Mouse (Mus musculus) intestine, postnatal 0 days (tissue): ENCODE measurements around the gene Plekhn1. TPM values are rescaled to one million over a fixed set of nuclear protein-coding genes. Genes with fewer than 3 reads are reported as not detected.

Source experiments
- ATAC-seq: fragments of 200-750 bp; cut with Nextera tagmentation; 2 replicates; pipeline ENCODE4 v1.8.0; 2017; ENCODE audit warnings: mild to moderate bottlenecking, moderate TSS enrichment, moderate library complexity
- H3K27ac ChIP-seq: fragments of 300-500 bp; sonication (generic); 2 replicates; pipeline ENCODE4 v1.5.1; 2014; ENCODE audit warnings: mild to moderate bottlenecking, low read depth, low read length, moderate library complexity
- H3K27me3 ChIP-seq: fragments of 300-500 bp; sonication (generic); replicated peaks from 2 replicates; pipeline ENCODE4 v1.6.1; 2014; ENCODE audit warnings: low read length, mixed read lengths; ENCODE audit not compliant: control insufficient read depth, insufficient read depth
- H3K36me3 ChIP-seq: fragments of 300-500 bp; sonication (generic); 2 replicates; pipeline ENCODE4 v1.6.1; 2014; ENCODE audit warnings: mild to moderate bottlenecking, moderate library complexity; ENCODE audit not compliant: control insufficient read depth, insufficient read depth
- H3K4me1 ChIP-seq: fragments of 300-500 bp; sonication (generic); replicated peaks from 2 replicates; pipeline ENCODE4 v1.6.1; 2014; ENCODE audit warnings: antibody characterized with exemption, low read length, mixed read lengths; ENCODE audit not compliant: control insufficient read depth, insufficient read depth
- H3K4me2 ChIP-seq: fragments of 300-500 bp; sonication (generic); replicated peaks from 2 replicates; pipeline ENCODE4 v1.6.1; 2014; ENCODE audit warnings: low read depth, mild to moderate bottlenecking, moderate library complexity
- H3K4me3 ChIP-seq: fragments of 300-500 bp; sonication (generic); 2 replicates; pipeline ENCODE4 v1.5.1; 2014; ENCODE audit warnings: low read depth, low read length
- H3K9ac ChIP-seq: fragments of 300-500 bp; sonication (generic); 2 replicates; pipeline ENCODE4 v1.6.1; 2014; ENCODE audit warnings: mild to moderate bottlenecking, low read depth, low read length
- H3K9me3 ChIP-seq: fragments of 300-500 bp; sonication (generic); 2 replicates; pipeline ENCODE4 v1.6.1; 2016; ENCODE audit warnings: mixed run types; ENCODE audit not compliant: control insufficient read depth
- CTCF ChIP-seq: sonication (generic); IDR thresholded peaks from 2 replicates; pipeline ENCODE4 v1.5.1; 2016; ENCODE audit warnings: low read depth, mild to moderate bottlenecking, control low read depth, antibody characterized with exemption, moderate library complexity
- WGBS: fragments of 180-500 bp; shearing (Covaris S2); extraction: QIAGEN DNeasy Blood & Tissue Kit; methylation state at CpG from one replicate; pipeline ENCODE4 v1.1.7; 2014; 5-methylcytosine and 5-hydroxymethylcytosine counted together
- polyA plus RNA-seq: library from polyadenylated mRNA; unstranded; fragments of >200 nt; fragmentation: Nextera tagmentation; extraction: Ambion mirVana; gene quantifications from 2 replicates; pipeline ENCODE4 v1.2.1, GENCODE M21; 2015

Plekhn1 gene
- polyA plus RNA-seq, 1 experiment from 2014 or later = 8.3 TPM

DNA sequence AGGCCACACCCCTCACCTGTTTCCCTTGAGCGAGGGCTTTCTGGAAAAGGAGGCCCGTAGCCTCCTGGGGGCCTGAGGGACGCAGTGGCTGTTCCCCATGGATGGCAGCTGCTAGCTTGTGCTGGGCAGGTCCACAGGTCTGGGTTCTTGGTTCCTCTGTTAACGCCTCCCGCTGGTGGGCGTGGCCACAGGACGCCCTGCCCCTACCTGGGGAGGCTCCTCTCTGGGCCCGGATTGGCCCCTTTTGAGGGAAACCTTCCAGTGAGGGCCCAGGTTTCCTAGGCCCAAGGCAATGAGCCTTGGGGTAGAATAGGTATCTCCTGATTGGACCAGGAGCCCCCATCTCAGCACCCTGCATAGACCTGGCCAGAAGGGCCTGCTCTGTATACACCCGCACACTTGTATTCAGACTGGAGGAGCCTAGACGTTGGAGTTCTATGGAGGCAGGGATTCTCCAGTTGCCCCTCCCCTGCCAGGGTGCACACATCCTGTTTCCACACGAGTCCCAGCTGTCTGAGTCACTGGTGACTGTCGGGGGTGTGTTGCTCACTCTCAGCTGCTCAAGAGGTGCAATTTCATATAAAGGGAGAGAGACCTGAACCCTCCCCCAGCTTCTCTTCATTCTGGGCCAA is 6.1 kb downstream of the Plekhn1 start:
- peak; percentile 64 for ATAC-seq
- TF ChIP-seq CTCF = no peak
- Histone ChIP-seq H3K9ac (peak overlapping the region; percentile 8; the same call in 1 of the 2 replicates), H3K27ac (no peak overlapping the region), H3K4me3 (peak overlapping the region; percentile 38), H3K9me3 (no peaks in the 10 kb centered on the region), H3K4me1 (0 out of 2 replicates have a peak, but pooled peaks cover 5% of the 10 kb centered on the region), H3K27me3 (no peaks in the 10 kb centered on the region), H3K36me3 (peaks cover 23% of the 10 kb centered on the region), H3K4me2 (peak overlapping the region; percentile 71)
- WGBS = 22% methylated on average over 12 of the region's 12 CpGs

DNA sequence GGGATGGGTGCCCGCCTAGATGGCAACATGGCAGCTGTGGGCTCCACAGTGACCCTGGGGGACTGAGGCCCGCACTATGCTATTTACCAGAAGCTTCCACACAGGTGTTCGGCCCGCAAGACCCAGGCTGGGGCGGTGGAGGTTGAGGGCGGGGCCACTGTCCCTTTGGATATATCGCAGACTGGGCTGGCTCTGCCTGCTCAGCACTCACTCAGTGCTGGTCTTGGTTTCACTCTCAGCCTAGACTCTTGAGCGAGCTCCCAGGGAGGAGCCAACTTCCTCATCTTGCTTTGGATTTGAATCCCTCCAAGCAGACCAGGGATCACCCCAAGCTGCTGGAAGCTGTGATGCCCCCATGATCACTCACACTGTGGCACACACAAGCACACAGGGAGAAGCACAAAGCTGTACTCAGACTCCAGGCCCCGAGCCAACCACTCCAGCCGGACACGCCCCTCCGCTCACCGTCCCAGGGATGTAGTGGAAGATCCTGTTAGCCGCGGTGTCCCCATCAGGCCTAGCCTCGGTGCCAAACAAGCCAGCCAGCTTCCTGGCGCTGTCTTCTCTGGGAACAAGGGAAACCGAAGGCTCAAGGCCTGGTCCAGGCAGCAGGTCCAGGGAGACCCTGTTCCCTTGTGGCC is 6.8 kb downstream of the Plekhn1 start:
- Histone ChIP-seq H3K9ac (peak overlapping the region; percentile 8; the same call in 1 of the 2 replicates), H3K4me1 (0 out of 2 replicates have a peak, but pooled peaks cover 5% of the 10 kb centered on the region), H3K9me3 (no peaks in the 10 kb centered on the region), H3K27ac (peak overlapping the region; percentile 50; the same call in 1 of the 2 replicates), H3K4me3 (peak overlapping the region; percentile 38), H3K27me3 (no peaks in the 10 kb centered on the region), H3K4me2 (peak overlapping the region; percentile 71), H3K36me3 (peaks cover 19% of the 10 kb centered on the region)
- 29% methylated on average over 18 of the region's 18 CpGs for WGBS
- ATAC-seq = peak; percentile 56
- TF ChIP-seq CTCF = no peak

GRCm38 (mm10) chr4:156224276-156224675 is 10.4 kb downstream of the Plekhn1 start:
- Histone ChIP-seq H3K9ac (no peak overlapping the region), H3K27ac (no peak overlapping the region), H3K36me3 (peaks cover 13% of the 10 kb centered on the region; the same call in 1 of the 2 replicates), H3K27me3 (no peaks in the 10 kb centered on the region), H3K4me1 (0 out of 2 replicates have a peak, but pooled peaks cover 5% of the 10 kb centered on the region), H3K4me3 (no peak overlapping the region), H3K4me2 (no peak overlapping the region), H3K9me3 (no peaks in the 10 kb centered on the region)
- TF ChIP-seq CTCF = no peak
- 50% methylated on average over 2 of the region's 2 CpGs for WGBS
- ATAC-seq = no peak

DNA sequence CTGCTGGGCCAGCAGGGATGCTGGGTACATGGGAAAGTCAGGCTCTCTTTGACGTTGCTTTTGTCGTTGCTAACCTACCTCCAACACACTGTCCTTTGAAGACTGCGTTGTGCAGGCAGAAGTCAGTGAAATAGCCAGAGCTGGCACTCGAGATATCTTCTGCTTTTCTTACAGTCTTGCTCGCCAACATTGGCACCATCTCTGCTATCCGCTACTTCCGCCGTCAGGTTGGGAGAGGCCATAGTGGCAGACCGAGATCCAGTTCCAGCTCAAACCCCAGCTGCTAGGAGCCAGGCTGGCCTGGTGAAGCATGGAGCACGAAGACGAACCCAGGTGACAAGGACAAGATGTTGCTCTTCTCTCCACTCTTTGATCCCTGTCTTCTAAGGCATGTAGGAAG is 14.7 kb downstream of the Plekhn1 start:
- Histone ChIP-seq H3K36me3 (peaks cover 13% of the 10 kb centered on the region; the same call in 1 of the 2 replicates), H3K9me3 (no peaks in the 10 kb centered on the region), H3K27me3 (no peaks in the 10 kb centered on the region), H3K27ac (no peak overlapping the region), H3K4me2 (no peak overlapping the region), H3K9ac (no peak overlapping the region), H3K4me1 (no peaks in the 10 kb centered on the region), H3K4me3 (no peak overlapping the region)
- WGBS = 91% methylated on average over 11 of the region's 11 CpGs
- no peak for ATAC-seq
- TF ChIP-seq CTCF = no peak

DNA sequence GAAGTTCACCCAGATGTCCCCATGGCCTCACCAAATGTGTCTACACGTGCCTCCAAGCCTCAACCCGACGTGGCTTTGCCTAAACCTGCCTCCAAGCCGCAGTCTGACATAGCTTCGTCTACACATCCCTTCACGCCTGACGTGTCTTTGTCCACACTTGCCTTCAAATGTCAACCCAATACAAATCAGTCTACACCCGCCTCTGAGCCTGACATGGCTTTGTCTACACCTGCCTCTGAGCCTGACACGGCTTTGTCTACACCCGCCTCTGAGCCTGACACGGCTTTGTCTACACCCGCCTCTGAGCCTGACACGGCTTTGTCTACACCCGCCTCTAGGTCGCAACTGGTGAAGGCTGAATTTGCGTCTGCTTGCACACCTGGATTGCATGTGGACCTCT is 16.8 kb downstream of the Plekhn1 start:
- TF ChIP-seq CTCF = no peak
- no peak overlapping the region for H3K4me2 ChIP-seq
- no peaks in the 10 kb centered on the region for H3K9me3 ChIP-seq
- H3K27me3 ChIP-seq = no peaks in the 10 kb centered on the region
- no peak overlapping the region for H3K9ac ChIP-seq
- H3K4me1 ChIP-seq = no peaks in the 10 kb centered on the region
- H3K36me3 ChIP-seq = peaks cover 13% of the 10 kb centered on the region; the same call in 1 of the 2 replicates
- no peak for ATAC-seq
- no peak overlapping the region for H3K27ac ChIP-seq
- WGBS = 81% methylated on average over 16 of the region's 16 CpGs
- H3K4me3 ChIP-seq = no peak overlapping the region

- Histone ChIP-seq H3K27me3 (no peaks in the 10 kb centered on the region), H3K4me2 (no peak overlapping the region), H3K9me3 (no peaks in the 10 kb centered on the region), H3K9ac (no peak overlapping the region), H3K4me1 (no peaks in the 10 kb centered on the region), H3K27ac (no peak overlapping the region), H3K36me3 (peaks cover 8% of the 10 kb centered on the region; the same call in 1 of the 2 replicates), H3K4me3 (no peak overlapping the region)
- 74% methylated on average over 16 of the region's 16 CpGs for WGBS
- TF ChIP-seq CTCF = no peak
- no peak for ATAC-seq
Measured at GRCm38 (mm10) chr4:156217022-156217669, 17.5 kb downstream of the Plekhn1 start.
